Mouse (Mus musculus): Measurements from ENCODE around the gene Pex10.

Pex10 gene

DNA sequence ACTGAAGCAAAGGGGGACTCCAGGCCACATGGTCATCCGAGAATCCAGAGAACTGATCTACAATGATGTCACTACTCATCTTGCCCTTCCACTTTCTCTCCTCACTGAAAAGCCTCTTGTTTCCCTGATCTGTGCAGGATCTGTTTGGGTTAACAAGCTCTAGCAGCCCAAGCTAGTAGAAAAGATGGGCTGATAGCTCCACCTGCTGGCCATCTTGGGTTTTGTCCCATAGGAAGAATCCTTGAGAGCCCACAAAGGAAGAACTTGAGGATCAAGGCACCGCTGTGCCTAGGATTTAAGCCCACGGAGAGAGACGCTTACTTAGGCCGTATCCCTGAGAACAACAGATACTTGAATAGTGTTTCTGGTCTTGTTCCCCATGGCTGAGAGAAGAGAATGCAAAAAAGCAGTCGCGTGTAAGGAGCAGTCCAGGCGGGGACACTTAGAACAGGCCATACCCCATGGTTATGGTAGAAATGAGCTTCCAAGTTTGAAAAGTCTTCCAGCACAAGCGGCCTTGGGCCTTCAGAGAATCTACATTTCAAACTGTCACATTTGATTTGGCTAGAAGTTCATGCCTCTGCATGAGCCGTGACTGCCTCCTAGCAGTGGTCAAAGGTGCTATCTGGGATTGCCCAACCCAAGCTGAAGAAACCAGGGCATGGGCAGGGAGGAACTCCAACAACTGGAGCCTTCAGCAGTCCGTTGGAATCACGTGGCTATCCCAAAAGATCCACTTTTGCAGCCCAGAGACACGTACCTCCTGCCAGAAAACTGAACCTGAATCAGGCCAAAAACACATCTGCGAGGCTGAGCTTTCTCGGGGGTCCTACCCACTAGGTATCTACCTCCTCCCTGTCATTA lies 614 bp upstream of the Pex10 start:
- peak; percentile 90 for DNase-seq

DNA sequence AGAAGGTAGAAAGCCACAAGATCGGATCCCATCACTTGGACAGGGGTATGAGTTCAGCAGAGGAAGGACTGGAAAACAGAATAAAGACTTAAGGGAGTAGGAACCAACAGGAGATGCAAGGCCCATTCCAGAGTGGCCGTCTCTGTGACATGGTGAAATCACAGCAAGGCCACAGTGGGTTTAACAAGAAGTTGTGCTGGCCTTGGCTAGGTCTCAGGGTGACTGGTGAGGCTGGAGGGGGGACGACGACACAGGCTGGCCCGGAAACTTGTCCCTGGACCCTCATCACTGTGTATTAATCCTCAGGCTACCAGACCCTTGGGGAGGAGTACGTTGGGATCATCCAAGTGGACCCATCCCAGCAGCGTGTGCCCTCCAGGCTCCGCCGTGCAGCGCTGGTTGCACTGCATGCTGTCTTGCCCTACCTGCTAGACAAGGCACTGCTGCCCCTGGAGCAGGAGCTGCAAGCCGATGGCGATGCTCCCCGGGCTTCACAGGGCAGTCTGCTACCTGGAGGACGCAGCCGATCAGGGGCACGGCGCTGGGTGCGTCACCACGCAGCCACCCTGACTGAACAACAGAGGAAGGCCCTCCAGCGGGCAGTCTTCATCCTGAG lies 1.6 kb downstream of the Pex10 start:
- DNase-seq, result peak; percentile 68

DNA sequence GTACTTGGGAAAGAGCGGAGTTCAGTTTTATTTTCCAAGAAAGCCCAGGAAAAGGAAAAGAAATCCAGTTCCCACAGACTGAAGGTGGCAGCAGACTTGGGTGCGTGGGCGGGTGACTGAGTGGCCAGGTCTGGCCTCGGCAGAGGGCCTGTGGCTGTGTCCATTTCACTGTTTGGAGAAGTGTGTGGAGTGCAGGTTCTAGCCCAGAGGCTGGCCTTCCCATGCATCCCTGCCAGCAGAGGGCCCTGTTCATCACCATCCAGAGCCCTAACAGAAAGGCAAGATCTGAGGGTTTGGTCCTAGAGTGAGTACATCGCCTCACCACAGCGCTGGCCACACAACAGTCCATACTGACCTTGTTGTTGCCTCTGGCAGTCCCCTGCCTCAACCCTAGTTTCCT lies 2.4 kb downstream of the Pex10 start:
- DNase-seq, result peak; percentile 78

DNA sequence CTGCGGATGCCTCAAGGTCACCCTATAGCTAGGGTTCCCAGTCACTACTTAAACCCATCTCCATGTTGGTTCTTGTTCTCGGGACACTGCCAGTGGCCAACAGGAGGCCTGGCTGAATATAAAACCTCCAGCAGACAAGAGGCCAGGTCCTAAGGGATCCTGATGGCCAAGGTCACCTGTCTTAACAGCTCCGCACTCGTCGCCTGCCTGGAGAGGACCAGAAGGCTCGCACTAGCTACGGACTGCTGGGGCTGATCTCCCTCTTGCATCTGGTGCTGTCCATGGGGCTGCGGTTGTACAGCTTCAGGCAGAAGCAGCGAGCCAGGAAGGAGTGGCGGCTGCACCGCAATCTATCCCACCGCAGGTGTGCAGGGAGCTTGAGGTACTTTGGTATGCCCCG lies 3.4 kb downstream of the Pex10 start:
- no peak for DNase-seq

DNA sequence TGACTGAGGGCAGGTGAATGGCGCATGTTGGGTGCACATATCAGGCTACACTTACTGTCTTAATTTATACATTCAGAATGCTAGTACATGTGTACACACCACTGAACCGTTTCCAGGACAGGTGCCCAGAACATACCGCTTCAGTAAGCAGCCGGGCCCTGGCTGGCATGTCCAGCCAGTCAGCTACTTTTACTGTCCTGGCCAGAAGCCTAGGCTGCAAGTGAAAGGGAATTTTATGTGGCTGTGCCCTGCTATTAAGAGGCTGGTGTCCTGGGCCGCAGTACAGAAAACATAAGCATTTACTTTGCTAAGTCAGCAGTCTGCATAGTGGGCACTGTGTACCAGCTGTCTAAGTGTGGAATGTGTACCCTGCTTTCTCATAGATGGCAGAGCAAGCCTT lies 4.1 kb downstream of the Pex10 start:
- DNase-seq, result no peak

DNA sequence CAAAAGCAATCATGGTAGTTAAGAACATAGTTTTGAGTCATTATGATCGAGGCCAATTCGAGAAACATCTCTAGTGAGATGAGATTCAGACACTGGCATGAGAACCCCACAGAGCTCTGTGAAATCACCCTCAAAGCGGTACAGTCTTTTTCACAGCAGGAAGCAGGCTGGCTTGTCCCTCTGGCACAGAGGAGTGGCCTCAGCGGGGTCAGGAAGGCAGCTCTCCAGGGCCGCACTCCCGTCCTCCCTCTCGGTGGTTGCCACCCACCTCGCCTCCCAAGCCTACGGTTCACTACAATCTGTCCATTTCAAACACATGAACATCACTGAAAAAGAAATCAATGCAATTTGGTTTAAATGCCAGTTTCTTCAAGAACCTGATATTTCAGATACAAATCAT lies 7.6 kb downstream of the Pex10 start:
- peak; percentile 52 for DNase-seq

DNA sequence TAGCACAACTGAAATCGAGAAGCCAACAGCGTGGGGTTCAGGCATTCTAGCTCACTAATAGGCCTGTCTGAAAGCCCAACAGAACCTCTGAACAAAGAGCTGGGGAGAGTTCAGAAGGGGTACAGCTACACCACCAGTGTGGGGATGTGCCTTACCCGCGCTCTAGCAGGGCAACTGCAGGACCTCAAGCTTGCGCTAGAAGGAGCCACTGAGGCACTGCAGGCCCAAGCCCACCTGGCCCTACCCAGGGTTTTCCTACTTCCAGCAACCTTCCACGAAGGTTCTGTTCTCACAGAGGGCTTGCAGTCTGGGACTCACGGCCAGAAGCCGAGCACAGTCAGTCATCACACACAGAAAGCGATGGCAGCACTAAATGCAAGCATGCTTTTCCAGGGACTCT lies 8.3 kb downstream of the Pex10 start:
- no peak for DNase-seq

DNA sequence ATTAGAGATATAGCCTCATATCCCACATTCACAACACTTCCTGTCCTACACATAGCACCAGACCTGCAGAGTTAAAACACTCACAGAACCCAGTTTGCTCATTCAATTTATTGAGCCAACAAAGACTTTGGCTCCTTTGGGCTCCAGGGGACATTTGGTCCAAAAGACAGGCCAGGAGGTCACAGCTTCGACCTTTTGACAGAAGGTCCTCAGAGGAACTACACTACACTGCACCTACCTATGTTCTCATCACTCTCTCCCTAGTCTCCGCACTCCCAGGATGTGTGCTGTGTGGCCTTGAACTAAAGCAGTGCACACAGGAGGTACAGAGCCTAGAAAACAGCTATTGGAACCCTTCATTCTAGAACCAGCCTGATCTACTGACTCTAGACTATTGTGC lies 9.0 kb downstream of the Pex10 start:
- DNase-seq, result no peak

DNA sequence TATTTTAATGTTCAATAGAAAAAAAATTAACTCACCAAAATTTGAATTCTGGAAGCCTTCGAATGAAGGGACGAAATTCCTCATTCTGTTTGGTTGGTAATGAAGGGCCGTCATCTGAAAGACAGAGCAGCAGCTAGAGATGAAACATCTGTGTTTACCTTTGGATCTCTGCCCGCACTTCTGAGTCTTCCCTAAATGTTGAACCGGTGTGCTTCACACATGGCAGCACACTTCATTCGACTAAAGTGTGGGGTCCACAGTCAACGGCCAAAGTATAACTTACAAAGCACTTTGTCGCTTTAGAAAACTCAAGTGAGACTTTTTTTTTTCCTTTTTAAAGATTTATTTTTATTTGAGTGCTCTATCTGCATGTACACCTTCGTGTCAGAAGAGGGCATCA lies 9.9 kb downstream of the Pex10 start:
- no peak for DNase-seq

DNA sequence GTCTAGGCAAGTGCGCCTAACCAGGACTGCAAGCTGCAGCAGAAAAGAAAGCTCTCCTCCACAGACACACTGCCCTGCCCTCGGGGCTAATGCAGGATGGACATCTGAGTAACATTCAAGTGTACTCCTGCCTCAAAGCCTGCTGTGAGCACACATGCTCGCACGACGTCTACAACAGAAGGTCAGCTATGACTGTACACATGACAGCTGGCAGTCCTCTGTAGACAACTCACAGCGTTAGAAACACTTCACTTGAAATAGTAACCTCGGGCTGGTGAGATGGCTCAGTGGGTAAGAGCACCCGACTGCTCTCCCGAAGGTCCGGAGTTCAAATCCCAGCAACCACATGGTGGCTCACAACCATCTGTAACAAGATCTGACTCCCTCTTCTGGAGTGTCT lies 12.0 kb downstream of the Pex10 start:
- peak; percentile 58 for DNase-seq

DNA sequence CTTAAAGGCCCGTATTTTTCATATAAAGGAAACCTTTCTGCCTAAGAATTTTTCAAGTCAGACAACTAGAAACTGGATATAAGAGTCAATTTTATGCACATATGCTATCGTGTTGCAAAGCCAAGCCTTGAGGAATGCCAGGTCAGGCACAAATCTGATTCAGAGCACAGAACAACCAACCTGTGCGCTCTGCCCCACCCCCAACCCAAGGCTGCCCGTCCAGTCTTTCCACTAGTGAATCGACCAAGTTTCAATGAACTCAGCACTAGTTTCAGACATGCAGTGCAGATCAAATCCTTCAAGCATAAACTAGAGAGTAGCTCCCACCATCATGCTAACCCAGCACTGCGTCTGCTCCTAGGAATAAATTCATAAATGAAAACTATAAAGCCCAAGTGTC lies 12.8 kb downstream of the Pex10 start:
- no peak for DNase-seq

DNA sequence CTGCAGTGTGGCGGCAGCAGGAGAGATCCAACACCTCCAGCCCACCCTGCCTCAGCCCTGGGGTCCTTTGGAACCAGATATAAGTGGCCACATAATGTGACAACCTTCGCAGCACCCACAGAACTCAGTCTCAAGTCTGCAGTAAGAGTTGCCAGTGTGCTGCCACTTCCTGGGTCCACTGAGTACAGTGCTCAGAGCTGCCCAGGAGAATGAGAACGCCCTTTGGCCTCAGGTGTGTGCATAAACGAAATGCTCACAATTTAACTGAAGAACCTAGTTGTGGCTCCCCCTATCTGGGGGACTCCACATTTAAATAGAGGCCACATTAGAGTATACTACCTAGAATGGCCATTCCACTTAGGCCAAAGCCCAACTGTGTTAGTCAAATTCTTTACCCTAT lies 16.7 kb downstream of the Pex10 start:
- DNase-seq, result peak; percentile 34

DNA sequence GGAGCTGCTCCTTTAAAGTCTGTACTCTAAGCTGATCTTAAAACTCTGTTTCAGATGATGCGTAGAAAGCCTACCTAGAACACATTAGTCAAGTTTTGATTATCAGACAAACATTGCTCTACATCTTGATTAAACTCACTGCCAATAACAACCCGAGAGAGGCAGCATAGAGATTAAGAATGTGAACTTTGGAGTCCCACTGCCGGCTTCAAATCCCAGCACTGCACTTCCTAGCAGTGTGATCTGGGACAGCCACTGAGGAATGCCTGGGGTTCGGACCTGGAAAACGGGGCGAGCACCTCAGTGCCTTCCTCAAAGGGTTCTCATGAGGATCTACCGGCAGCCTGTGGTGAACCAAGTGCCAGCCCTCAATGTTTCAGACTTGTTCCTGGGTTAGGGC lies 17.5 kb downstream of the Pex10 start:
- no peak for DNase-seq

DNA sequence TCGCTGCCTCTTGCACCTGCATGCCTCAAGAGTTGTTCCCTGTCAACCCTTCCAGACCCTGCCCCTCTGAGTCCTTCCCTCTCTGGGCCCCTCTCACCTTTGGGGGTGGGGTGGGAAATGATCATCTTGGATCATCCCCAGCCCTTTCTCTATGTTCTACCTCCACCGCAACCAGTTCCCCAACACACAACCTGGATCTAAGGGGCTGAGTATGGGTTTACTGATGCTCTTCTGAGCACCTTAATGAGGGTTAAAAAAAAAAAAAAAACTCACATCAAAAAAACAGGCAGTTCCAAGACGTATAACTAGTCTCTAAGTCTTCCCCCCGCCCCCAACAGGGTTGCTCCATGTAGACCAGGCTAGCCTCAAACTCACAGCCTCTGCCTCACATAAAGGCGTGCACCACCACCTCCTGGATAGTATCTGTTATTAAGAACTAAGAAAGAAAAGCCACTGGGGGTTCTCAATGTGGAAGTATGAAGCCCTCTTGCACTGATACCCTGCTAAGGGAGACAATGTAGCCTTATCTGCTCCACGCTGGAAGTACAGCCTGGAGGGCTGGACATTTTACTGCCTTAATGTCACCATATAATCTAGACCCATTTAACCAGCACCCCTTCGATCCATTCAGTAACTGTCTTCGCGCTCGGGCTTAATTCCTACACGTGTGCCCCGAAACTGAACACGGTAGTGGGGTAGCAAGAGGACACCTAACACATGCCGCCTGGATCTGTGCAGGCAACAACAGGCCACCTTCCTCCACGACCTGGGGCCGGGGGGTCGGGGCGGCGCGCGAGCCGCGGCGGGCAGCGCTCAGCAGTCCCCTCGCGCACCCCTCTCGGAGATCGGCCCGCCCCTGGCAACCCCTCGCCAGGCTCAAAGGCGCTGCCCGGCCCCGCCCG lies 18.6 kb downstream of the Pex10 start:
- DNase-seq, result peak; percentile 65

DNA sequence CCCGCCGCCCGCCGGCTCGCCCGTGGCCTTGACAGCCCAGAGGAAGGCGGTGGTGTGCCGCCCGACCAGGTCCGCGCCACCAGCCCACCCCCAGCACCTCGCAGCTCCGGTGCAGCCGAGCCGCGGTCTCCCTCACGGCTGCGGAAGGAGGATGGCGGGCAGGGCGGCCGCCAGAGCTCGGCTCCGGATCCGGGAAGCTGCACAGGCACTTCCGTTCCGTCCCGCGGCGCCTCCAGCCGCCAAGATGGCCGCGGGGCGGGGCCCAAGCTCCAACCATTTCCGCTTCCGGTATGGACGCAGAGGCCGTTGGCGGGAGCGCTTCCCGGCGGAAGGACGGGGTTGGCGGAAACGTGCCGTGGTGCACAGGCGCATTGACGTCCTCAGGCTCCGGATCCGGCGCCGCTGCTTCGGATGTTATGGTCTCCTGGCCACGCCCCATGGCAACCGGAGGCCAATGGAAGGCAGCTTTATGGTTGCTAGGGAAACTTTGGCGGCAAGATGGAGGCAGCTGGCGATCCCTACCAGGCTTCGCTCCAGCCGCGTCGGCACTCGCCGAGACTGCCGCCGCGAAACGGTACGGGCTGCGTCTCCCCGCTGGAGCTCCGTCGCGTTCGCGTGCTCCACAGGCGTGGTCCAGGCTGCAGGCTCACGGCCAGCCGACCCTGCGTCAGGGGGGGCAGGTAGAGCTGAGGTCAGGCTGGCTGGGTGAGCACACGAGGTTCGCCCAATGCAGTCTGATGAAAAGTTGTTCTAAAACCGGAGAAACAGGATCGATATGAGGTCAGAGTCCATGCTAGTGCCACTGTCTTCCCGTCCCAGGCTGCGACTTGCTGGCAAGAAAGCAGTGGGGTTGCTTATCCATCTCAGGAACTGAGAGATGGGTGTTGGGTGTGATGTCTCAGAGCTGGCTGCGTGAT lies 19.6 kb downstream of the Pex10 start, which contains the start of the genes Rer1 and Morn1:
TSS of gene Rer1 (minus strand) at position 275 of the 917 bp plus-strand sequence.
TSS of gene Morn1 (plus strand) at position 470 of the 917 bp plus-strand sequence.
- peak; percentile 100 for DNase-seq

DNA sequence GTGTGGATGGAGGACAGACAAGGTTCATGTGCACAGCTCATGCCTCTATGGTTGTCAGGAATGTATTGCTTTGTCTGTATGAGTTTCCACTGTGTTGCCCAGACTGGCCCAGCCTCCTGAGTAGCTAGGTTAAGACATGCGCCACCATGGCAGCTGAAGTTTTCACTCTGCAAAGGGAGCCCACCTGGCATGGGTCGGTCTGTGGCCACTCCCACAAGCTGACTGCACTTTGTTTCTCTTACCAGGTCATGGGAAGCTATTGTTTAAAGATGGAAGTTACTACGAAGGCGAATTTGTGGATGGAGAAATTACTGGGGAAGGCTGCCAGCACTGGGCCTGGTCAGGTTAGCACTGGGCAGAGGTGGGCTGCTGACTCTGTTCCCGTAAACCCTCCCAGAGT lies 22.4 kb downstream of the Pex10 start:
- DNase-seq, result peak; percentile 58

DNA sequence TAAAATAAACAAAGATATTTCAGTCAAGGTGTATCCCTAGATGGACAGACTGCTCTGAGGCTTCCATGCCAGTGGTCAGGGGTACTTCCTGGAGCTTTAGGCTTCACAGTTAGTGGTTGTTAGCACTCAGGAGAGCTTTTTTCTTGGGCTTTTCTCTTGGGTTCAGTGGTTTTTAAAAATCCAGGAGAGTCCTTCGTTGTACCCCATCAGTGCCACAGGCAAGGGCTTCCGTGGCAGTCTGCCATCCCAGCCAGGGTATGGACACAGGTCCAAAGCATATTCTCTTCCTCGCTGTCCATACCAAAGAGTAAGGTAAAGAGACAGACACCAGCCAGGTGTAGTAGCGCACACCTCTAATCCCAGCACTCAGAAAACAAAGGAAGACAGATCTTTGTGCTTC lies 23.3 kb downstream of the Pex10 start:
- no peak for DNase-seq

DNA sequence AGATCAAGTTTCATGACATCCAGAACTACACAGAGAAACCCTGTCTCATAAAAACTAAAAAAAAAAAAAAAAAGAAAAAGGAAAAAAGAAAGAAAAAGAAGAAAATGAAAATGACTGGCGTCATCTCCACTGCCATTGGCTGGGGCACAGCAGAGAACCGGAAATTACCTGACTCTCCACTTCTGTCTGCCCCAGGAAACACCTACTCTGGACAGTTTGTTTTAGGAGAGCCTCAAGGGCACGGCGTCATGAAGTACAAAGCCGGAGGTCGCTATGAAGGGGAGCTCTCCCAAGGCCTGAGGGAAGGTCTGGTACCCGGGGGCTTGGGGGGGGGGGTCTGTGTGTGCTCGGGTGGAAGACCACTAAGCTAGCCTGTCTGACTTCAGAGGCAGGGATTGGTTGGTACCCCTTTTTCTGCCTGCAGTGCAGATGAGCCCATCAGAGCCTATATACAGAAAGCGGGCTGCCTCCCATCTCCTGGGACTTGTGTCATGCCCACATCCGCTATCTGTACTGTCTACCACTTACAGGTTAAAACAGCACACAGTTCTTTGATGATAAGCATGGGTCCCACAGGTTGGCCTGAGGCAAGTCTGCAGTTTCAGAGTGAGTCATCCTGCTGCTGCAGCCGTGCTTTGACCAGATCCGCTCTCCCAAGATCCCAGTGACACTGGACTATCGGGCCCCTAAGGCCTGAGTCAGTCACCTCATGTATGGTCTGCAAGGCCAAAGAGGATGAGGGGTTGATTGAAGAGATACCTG lies 24.1 kb downstream of the Pex10 start:
- DNase-seq, result no peak

DNA sequence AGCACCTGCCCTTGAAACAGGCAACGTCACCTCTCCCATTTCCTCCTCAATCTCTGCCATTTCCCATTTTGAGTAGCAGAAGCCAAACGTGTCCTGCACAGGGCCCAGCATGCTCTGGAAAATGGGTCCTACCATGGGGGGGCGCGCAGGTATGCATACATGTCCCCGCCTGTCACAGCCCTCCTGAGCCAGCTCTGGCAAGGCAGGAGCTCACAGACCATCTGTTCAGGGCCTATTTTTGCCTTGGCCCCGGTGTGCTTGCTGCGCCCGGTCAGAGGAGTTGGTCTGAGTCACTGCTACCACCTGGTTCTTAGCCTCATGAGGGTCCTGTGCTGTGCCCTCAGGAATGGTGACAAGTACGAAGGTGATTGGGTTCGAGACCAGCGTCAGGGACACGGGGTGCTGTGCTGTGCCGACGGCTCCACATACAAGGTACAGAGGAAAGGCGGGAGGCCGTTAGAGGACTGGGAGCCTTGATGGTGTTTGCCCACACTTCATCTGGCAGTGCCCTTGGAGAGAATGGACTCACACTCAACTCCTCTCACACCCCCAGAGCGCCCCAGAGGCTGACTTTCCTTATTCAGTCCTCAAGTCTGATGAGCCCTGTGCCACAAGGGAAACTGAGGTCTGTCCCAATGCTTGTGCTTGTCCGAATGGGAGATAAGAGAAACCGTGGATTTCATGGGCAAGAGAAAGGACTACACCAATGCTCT lies 26.1 kb downstream of the Pex10 start:
- DNase-seq, result peak; percentile 97

DNA sequence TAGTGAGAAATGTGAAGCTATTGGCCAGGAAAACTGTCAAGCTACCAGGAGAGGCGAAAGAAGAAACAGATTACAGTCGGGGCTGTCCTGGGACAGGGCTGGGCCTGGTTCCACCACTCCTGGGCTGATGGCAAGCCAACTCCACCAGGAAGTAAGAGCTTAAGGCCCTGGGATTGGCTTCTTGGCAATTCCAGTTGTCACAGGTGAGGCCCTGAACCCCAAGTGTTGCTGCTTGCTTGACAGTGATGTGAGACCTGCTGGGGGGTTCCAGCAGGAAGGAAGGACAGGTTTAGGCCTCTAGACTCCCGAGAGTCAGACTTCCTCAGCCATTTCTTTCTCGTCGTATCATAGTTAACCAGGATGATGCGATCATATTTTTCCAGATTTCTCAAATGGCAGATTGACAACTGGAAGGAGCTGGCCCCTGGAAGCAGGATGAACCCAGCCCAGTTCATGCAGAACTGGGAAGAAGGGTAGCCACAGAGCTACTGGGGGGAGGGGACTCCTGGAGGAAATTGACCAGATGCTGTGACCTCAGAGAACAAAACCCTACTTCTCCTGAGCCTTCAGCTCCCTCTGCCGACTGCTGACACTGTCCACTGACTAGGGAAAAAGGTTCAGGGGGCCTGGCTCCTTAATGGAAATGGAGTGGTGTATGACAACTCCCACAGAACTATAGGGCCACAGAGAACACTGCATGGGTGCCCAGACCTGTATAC lies 26.8 kb downstream of the Pex10 start:
- peak; percentile 62 for DNase-seq
